Mouse (Mus musculus) G1E (cell line): ENCODE measurements around the gene Gpc6.

ENCODE experiments used
- CTCF ChIP-seq: IDR thresholded peaks from 2 replicates; pipeline ENCODE4 v1.5.1; 2012; ENCODE audit warnings: low read depth, low read length, inconsistent platforms, mixed read lengths
- GATA2 ChIP-seq: IDR thresholded peaks from 2 replicates; pipeline ENCODE4 v1.6.1; 2012; ENCODE audit warnings: low read depth, low read length, inconsistent platforms, borderline replicate concordance

DNA sequence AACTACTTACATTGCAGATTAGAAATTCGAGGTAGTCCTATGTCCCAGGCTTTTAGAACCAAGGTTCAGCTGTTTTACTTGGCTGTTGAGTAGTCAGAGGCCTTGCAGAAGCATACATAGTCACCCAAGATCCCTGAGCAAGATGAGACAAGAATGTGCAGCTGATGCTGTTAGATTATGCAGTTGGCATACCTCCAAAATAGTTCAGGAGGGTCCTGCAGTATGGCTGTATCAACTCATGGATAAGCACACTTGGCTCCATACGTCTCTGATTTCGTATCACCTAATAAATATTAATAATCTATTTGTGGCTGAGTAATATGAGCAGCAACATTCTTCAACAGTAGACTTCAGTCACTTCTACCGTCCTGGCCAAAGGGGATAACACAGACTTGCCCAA is 737.1 kb downstream of the Gpc6 start:
- TF ChIP-seq CTCF (no peak), GATA2 (no peak)
